Mouse (Mus musculus) kidney, postnatal 25 days (tissue): ENCODE results near the gene Poldip2.

Source experiments
- DNase-seq, 2 experiments: peaks; one replicate each; pipeline ENCODE4 v3.0.0; 2021; ENCODE audit warnings: mixed read lengths in 2 of 2

The Poldip2 gene

GRCm38 (mm10) chr11:78544449-78545111, 32.6 kb downstream of the Poldip2 start:
- DNase-seq, result no peak

- no peak for DNase-seq
Measured at GRCm38 (mm10) chr11:78545181-78545580, 33.2 kb downstream of the Poldip2 start.

DNA sequence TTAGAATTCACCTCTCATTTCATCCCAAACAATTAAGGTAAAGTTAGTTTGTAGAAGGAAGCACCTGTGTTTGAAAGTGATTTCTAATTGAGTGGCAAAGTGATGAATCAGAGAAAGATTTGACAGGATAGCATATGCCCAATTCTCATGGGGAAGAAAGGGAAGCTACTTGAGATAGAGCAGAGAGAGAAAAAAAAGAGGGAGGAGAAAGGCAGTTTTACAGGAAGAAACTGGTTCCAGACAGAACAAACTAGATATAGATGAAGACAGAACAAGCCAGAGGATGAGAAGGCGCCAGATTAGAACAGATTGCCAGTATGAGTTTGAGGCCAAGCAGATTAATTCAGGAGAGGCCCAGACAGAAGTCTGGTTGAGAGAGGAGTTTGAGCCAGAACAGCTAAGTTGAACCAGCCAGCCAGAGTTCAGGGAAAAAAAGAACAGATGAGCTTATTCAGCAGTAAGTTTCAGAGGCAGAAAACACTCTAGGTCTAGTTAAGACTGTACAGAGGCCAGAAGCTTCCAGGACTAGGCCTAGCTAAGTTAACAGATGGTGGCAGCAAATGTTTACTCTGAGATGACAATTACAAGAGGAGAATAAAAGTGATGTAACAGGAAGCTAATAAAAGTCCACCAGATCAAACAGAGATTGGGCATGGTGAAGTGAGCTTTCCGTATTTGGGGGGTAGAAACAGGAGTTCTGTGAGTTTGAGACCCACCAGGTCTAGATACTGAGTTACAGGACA, 35.9 kb downstream of the Poldip2 start:
- no peak for DNase-seq

DNA sequence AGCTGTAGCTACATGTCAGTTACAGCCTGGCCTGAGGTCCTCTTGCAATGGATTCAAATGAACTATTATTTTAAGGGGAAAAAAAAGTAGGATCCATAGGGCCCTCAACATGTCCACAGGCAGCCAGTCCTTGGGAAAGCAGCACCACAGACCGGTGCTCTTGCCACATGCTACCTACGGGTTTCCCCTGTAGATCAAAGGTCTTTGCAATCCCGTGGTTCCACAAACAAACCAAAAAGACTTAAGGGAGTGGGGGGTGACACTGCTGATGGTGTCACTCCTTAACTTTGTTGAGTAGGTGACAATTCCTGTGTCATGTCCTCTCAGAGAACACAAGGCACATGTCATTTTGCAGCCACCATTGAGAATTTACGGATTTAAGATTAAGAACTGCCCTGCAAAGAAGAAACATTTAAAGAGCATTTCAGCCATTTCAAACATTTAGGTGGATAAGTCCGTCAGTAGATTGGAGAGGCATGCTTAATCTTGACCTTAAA, 37.5 kb downstream of the Poldip2 start:
- DNase-seq, result no peak

DNA sequence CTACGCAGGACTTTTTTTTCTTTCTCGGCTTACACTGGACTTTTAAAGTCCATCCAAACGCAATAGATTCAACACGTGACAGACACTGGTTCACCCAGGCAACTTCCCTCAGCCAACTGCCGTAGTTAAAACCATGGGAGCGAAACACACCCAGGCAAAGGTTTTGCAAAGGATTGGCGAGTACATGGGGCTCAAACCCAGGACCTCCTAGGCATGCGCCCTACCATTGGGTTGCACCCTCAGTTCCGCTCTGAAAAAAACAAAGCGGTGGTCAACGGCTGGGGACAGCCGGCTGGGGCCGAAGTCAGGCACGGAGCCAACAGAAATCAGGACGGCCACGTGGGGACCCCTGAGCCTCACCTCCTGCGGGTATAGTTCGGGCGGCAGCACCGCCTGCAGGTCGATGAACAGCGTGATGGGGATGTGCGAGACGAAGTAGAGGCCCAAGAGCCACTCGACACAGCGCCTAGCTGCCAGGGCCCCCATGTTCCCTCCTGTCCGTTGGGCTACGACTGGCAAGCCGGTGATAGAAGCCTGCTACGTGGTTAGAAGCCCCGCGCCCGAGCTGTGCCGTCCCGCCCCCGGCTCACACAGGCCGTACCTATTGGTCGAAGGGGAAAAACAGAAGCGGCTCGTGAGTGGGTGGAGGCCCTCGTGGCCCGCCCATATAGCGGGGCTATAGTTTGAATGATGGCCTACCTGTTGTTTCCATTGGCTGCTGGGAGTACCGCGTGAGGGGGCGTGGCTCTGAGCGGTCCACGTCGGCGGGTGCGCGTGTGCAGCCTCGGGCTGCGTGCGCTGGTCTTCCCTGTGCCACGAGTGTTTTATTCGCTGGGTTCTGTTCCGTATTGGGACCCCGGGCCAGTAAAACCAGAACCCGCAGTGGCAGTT, 38.4 kb downstream of the Poldip2 start, which contains the start of gene Tmem97:
Gene Tmem97, minus strand, starts transcription at position 610 of the 891 bp plus-strand sequence.
- DNase-seq, result peak; percentile 97 to 99

GRCm38 (mm10) chr11:78551059-78551398, 39.0 kb downstream of the Poldip2 start:
- DNase-seq, result no peak

- no peak for DNase-seq
Measured at GRCm38 (mm10) chr11:78555623-78556022, 43.6 kb downstream of the Poldip2 start.

GRCm38 (mm10) chr11:78556070-78556469, 44.1 kb downstream of the Poldip2 start:
- no peak for DNase-seq

- peak; percentile 58 to 71 for DNase-seq
Measured at GRCm38 (mm10) chr11:78557241-78557640, 45.2 kb downstream of the Poldip2 start.

- peak; percentile 80 to 90 for DNase-seq
Measured at GRCm38 (mm10) chr11:78560447-78560846, 48.5 kb downstream of the Poldip2 start.

- peak; percentile 45 to 78 for DNase-seq
Measured at GRCm38 (mm10) chr11:78566775-78567174, 54.8 kb downstream of the Poldip2 start.

GRCm38 (mm10) chr11:78567614-78568013, 55.6 kb downstream of the Poldip2 start:
- DNase-seq, result no peak

GRCm38 (mm10) chr11:78568827-78569226, 56.8 kb downstream of the Poldip2 start:
- DNase-seq, result no peak

GRCm38 (mm10) chr11:78569806-78570205, 57.8 kb downstream of the Poldip2 start:
- DNase-seq, result peak; percentile 37 to 55

GRCm38 (mm10) chr11:78571441-78571840, 59.4 kb downstream of the Poldip2 start:
- DNase-seq, result no peak

DNA sequence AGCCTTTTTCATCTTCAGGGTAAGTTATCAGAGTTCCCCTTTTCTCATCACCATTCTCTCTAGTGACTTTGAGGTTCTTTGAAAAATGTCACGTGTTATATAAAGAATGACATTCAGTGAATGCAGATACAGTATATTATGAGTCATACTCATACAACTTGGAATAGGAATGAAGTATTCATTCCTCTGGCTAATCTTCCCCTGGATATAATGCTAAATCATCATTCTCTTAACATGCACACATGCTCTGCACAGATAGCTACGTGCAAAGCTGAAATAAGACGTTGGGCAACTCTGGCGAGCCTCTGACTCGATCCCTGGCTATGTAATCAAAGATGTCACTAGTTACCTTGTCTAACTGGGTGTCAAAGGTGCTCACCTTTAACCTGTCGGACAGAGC, 59.9 kb downstream of the Poldip2 start:
- no peak for DNase-seq
